Mouse (Mus musculus): ENCODE data around the gene Zdhhc22.
A peak's percentile ranks its signal among the peaks of the same experiment; 100 is the strongest.

The Zdhhc22 gene

GRCm38 (mm10) chr12:86989890-86990754 is at the start of gene Zdhhc22:
TSS of gene Zdhhc22 (minus strand) at chr12:86990430.
- no peak for DNase-seq (ENCODE audit: extremely low read depth, insufficient read length, low spot score)

DNA sequence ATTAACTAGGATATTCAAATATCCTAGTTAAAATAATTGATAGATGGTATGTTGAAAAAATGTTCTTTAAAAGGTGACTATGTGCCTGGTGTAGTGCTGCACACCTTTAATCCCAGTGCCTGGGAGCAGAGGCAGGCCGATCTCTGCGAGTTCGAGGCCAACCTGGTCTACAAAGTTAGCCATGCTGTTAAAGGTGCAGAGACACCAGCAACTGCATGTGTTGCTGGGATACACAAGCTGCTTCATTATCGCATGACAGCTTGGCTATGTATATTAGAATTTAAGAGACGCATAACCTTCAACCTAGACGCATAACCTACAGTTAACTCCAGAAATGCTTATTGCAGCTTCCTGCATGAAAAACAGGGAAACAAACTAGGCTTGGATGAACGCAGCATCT is 46.4 kb upstream of the Zdhhc22 start:
- no peak for DNase-seq (ENCODE audit: extremely low read depth, insufficient read length, low spot score)

DNA sequence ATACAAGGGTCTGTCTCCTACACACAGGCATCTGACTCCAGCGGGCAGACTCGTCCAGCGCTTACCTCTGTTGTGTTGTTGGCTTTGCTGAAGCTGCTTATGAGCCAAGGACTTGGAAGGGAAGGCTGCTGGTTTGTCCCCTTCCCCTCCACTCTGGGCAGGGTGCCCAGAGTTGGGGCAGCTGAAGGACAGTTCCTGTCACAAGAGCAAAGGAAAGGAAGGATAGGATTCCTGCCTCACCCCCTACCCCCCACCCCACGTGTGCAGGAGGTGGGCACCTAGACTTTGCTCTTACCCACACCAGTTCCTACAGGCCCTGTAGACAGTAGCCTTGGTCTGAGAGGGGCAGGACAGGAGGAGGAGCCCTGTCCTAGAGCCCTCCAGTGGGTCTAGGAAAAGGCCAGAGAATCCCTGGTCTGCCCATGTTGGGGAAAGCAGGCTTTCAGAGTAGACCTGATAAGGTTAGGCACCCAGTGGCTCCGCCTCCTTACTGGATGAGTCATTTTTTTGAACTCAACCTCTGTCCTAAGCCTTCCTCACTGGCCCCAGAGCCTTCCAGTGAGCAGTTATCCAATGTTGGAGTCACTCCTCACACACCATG is 41.0 kb upstream of the Zdhhc22 start:
- DNase-seq (ENCODE audit: extremely low read depth, insufficient read length, low spot score) = no peak

DNA sequence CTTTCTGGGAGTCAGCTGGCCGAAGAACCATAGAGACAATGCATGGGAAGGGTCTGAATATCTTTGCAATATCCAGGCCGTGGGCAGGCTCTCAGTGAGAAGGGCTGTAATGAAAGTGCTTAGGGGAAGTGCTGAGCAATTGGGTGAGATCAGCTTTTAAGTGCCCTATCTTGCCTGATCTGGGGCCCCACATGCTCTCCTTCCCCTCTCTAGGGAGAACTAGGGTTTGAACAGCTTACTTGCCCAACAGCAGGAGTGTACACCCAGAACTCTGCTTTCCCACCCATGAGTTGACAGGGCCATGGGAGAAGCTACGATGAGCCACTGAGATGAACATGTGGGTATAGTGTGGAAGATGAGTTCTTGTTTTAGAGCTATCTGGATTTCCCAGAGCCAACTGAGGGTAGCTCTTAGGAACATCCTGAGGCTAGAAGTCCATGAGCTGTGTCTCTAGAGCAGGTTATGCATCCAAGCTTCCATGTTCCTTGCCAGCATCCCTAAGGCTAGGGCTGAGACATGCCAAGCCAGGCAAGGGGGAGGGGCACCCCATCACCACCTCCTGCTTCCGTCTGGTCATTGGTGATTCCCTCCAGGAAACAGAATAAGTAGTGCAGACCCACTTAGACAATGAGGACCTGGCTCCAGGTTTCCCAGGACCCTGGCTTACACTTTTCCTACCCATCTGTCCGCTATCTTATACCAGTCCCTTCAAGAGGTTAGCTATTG is 39.2 kb upstream of the Zdhhc22 start:
- DNase-seq (ENCODE audit: extremely low read depth, insufficient read length, low spot score) = no peak

GRCm38 (mm10) chr12:87028068-87028467 is 37.8 kb upstream of the Zdhhc22 start:
- DNase-seq (ENCODE audit: extremely low read depth, insufficient read length, low spot score) = no peak

- DNase-seq (ENCODE audit: extremely low read depth, insufficient read length, low spot score) = no peak
Measured at GRCm38 (mm10) chr12:87027391-87027790, 37.2 kb upstream of the Zdhhc22 start.

GRCm38 (mm10) chr12:87026871-87027240 is 36.6 kb upstream of the Zdhhc22 start:
- no peak for DNase-seq (ENCODE audit: extremely low read depth, insufficient read length, low spot score)

- no peak for DNase-seq (ENCODE audit: extremely low read depth, insufficient read length, low spot score)
Measured at GRCm38 (mm10) chr12:87026109-87026870, 36.1 kb upstream of the Zdhhc22 start.

- no peak for DNase-seq (ENCODE audit: extremely low read depth, insufficient read length, low spot score)
Measured at GRCm38 (mm10) chr12:87023456-87023855, 33.2 kb upstream of the Zdhhc22 start.

- no peak for DNase-seq (ENCODE audit: extremely low read depth, insufficient read length, low spot score)
Measured at GRCm38 (mm10) chr12:87022006-87022405, 31.8 kb upstream of the Zdhhc22 start.

DNA sequence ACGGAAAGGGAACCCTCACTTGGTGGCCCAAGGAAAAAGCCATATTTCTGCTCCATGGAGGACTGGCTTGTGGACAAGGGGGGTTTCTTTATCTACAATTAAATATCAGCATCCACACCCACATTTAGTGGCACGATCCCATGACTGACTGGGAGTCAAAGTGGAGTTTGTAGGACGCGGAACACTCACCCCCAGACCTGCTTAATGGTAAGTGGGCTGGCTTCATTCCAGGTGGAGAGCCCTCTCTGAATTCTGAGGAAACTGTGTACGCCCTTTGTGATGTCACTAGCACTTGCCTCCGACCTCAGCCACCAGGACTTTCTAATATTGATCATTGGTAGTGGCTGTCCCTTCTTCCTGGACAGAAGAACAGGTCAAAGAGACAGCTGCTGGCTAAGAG is 30.8 kb upstream of the Zdhhc22 start, which contains the start of gene Tmem63c:
Gene Tmem63c, plus strand, starts transcription at position 301 of the 400 bp plus-strand sequence.
- no peak for DNase-seq (ENCODE audit: extremely low read depth, insufficient read length, low spot score)

DNA sequence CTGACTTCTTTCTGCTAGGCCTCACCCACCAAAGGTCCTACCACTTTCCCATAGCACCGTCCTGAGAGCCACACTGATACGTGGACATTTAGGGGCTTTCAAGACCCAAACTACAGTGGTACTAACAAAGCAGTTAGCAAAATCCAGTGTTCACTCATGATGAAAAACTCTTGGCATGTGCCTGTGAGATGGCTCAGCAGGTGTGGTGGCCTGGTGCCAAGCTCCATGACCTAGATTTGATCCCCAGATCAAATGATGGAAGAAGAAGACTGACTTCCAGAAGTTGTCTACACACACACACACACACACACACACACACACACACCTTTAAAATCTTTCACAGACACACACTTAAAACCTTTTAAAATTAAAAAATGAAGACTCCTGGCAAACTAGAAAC is 28.5 kb upstream of the Zdhhc22 start:
- DNase-seq (ENCODE audit: extremely low read depth, insufficient read length, low spot score) = no peak

GRCm38 (mm10) chr12:87017041-87017440 is 26.8 kb upstream of the Zdhhc22 start:
- DNase-seq (ENCODE audit: extremely low read depth, insufficient read length, low spot score) = no peak

GRCm38 (mm10) chr12:87004596-87004995 is 14.4 kb upstream of the Zdhhc22 start:
- no peak for DNase-seq (ENCODE audit: extremely low read depth, insufficient read length, low spot score)

- DNase-seq (ENCODE audit: extremely low read depth, insufficient read length, low spot score) = no peak
Measured at GRCm38 (mm10) chr12:87003606-87004005, 13.4 kb upstream of the Zdhhc22 start.

GRCm38 (mm10) chr12:87002815-87003214 is 12.6 kb upstream of the Zdhhc22 start:
- no peak for DNase-seq (ENCODE audit: extremely low read depth, insufficient read length, low spot score)

DNA sequence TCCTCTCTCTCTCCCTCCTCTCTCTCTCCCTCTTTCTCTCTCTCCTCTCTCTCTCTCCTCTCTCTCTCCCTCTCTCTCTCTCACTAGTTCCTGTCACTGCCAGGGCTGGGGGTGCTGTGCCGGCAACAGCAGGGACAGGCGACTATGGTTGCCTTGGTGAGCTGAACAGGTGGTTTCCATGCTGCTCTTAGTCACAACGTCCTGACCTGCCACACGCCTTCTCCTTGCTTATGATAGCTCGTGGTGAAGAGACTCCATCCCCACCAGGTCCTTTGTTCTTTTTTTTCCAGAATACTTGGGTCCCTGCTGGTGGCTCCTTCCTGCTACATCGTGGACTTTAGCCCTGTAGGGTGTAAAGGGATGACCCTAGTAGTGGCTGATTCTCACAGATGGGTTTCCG is 12.0 kb upstream of the Zdhhc22 start:
- no peak for DNase-seq (ENCODE audit: extremely low read depth, insufficient read length, low spot score)

GRCm38 (mm10) chr12:87000840-87001176 is 10.6 kb upstream of the Zdhhc22 start:
- no peak for DNase-seq (ENCODE audit: extremely low read depth, insufficient read length, low spot score)

GRCm38 (mm10) chr12:87000151-87000839 is 10.1 kb upstream of the Zdhhc22 start:
- no peak for DNase-seq (ENCODE audit: extremely low read depth, insufficient read length, low spot score)

GRCm38 (mm10) chr12:86999283-86999820 is 9.1 kb upstream of the Zdhhc22 start:
- DNase-seq (ENCODE audit: extremely low read depth, insufficient read length, low spot score) = peak; percentile 39

Data from 3134 (cell line).